Mouse (Mus musculus): ENCODE measurements around the gene Fip1l1. TPM values are rescaled to one million over a fixed set of nuclear protein-coding genes. Genes with fewer than 3 reads are reported as not detected.

Fip1l1 gene
- polyA plus RNA-seq, 1 experiment, result 37.9 TPM

DNA sequence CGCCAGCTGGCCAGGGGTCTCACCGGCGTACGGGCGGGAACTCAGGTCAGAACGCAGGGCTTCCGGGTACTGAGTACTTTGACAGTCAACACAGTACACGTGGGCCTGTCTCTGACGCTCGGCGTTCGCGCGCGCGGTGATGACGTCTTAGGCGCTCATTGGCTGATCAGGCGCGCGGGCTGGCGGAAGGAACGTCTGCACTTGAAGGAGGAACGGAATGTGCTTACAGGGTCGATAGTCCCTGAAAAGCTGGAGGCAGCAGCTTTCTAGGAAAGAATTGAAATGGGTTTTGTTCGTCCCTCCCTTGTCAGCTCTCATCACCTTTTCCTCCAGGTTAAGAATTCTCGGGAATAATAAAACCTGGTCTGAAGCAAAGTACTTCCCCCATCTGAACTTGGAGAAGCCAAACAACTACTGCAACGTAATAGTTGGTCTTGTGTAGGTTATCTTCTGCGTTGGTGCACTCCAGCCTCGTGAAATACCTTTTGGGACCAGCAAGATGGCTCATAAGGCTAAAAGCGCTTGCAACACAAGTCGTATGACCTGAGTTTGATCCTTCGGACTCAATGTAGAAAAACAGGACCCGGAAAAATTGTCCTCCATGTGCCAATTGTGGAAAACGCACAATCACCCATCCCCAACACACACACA, 3.5 kb upstream of the Fip1l1 start, which contains the start of gene Scfd2:
Scfd2 (minus strand) TSS at position 130 of the 651 bp plus-strand sequence.
- H3K36me3 ChIP-seq (ENCODE audit: control insufficient read depth, insufficient read depth), result no peaks in the 10 kb centered on the region
- H3ac ChIP-seq (ENCODE audit: control insufficient read depth, insufficient read length, low read depth), result peak within 1 kb of the TSS; percentile 75
- peaks cover 23% of the 10 kb centered on the region for H3K79me2 ChIP-seq (ENCODE audit: control insufficient read depth, insufficient read depth)
- peaks cover 10% of the 10 kb centered on the region for H3K79me3 ChIP-seq (ENCODE audit: low read depth)
- no peak for TF ChIP-seq MYOG (IDR thresholded peaks at IDR 0.05; ENCODE audit: control insufficient read depth, extremely low read depth, insufficient read length)
- TF ChIP-seq MAX (IDR thresholded peaks at IDR 0.05), result peak; percentile 99
- peak; percentile 58 for TF ChIP-seq USF1 (IDR thresholded peaks at IDR 0.05; ENCODE audit: low read depth)
- TF ChIP-seq CTCF (IDR thresholded peaks at IDR 0.05; ENCODE audit: control insufficient read depth, insufficient read depth, insufficient read length), result no peak
- no peaks in the 10 kb centered on the region for H3K27me3 ChIP-seq (ENCODE audit: control insufficient read depth, insufficient read depth, insufficient read length)
- H3K4me3 ChIP-seq (ENCODE audit: insufficient read depth, poor library complexity, severe bottlenecking), result peak within 1 kb of the TSS; percentile 76

DNA sequence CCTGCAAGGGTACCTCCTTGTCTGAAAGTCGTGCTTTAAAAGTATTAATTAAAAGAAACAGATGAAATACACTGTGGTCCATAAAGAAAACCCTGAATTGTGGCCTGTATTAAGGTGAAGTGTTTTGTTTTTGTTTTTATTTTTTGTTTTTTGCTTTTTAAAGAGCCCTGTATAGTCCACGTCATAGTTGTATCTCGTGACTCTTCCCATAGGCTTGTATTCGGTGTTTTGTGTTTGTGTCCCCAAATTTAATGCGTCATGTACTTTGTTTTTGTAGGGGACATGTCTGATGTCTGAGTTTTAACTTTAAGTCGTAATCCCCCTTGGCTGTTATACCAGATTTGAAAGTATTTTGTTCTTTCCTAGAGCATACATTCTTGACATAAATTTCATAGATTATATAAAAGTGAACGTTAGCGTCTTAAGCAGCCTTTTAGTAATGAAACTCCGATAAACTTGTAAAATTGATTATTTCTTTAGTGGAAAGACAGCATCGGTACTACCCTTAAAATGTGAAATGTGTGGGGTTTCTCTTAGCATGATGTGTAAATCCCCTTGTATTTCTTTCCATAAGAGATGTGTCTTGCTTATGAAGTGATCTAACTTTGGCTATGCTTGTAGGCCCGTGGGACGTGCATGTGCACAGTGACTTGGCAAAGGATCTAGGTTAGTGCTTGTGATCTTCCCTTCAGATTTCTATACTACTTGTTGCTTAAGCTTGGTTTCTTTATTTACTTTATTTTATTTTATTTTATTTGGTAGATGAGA, 1.1 kb downstream of the Fip1l1 start:
- Histone ChIP-seq H3ac (ENCODE audit: control insufficient read depth, insufficient read length, low read depth) (peak overlapping the region; percentile 97), H3K79me2 (ENCODE audit: control insufficient read depth, insufficient read depth) (peaks cover 62% of the 10 kb centered on the region), H3K36me3 (ENCODE audit: control insufficient read depth, insufficient read depth) (peaks cover 26% of the 10 kb centered on the region), H3K79me3 (ENCODE audit: low read depth) (peaks cover 48% of the 10 kb centered on the region), H3K27me3 (ENCODE audit: control insufficient read depth, insufficient read depth, insufficient read length) (no peaks in the 10 kb centered on the region), H3K4me3 (ENCODE audit: insufficient read depth, poor library complexity, severe bottlenecking) (peak overlapping the region; percentile 75)
- TF ChIP-seq MAX (IDR thresholded peaks at IDR 0.05) (no peak), CEBPB (IDR thresholded peaks at IDR 0.05; ENCODE audit: low read depth) (no peak), CTCF (IDR thresholded peaks at IDR 0.05; ENCODE audit: control insufficient read depth, insufficient read depth, insufficient read length) (no peak), FOSL1 (IDR thresholded peaks at IDR 0.05; ENCODE audit: insufficient read depth, low read length, poor library complexity, severe bottlenecking) (no peak), USF1 (IDR thresholded peaks at IDR 0.05; ENCODE audit: low read depth) (no peak), MYOG (IDR thresholded peaks at IDR 0.05; ENCODE audit: control insufficient read depth, extremely low read depth, insufficient read length) (no peak), MYOD1 (IDR thresholded peaks at IDR 0.05; ENCODE audit: control insufficient read depth, insufficient read length, low read depth) (no peak)

DNA sequence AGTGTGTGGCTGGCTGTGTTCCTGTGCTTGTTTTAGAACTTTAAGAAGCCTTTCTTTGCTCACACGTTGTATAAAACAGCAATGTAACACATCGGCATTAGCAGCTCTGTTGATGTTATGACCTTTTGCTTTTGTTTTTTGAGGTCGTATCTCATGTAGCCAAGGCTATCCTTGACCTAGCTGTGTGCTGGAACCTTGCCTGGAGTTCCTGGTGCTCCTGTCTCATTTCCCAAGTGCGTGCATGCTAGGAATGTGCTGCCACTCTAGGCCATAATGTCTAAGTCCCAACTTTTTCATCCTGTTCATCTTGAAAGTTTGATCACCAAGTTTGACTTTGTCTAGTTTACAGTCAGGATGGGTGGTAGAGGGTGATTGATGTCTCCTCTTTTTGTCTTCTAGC, 10.4 kb downstream of the Fip1l1 start:
- no peak overlapping the region for H3K4me3 ChIP-seq (ENCODE audit: insufficient read depth, poor library complexity, severe bottlenecking)
- TF ChIP-seq CEBPB (IDR thresholded peaks at IDR 0.05; ENCODE audit: low read depth), result no peak
- no peak for TF ChIP-seq MYOG (IDR thresholded peaks at IDR 0.05; ENCODE audit: control insufficient read depth, extremely low read depth, insufficient read length)
- TF ChIP-seq FOSL1 (IDR thresholded peaks at IDR 0.05; ENCODE audit: insufficient read depth, low read length, poor library complexity, severe bottlenecking), result no peak
- no peak for TF ChIP-seq MYOD1 (IDR thresholded peaks at IDR 0.05; ENCODE audit: control insufficient read depth, insufficient read length, low read depth)
- TF ChIP-seq USF1 (IDR thresholded peaks at IDR 0.05; ENCODE audit: low read depth), result no peak
- no peak for TF ChIP-seq MAX (IDR thresholded peaks at IDR 0.05)
- TF ChIP-seq CTCF (IDR thresholded peaks at IDR 0.05; ENCODE audit: control insufficient read depth, insufficient read depth, insufficient read length), result no peak
- H3ac ChIP-seq (ENCODE audit: control insufficient read depth, insufficient read length, low read depth), result no peak overlapping the region
- no peaks in the 10 kb centered on the region for H3K27me3 ChIP-seq (ENCODE audit: control insufficient read depth, insufficient read depth, insufficient read length)
- peaks cover 39% of the 10 kb centered on the region for H3K79me3 ChIP-seq (ENCODE audit: low read depth)
- H3K79me2 ChIP-seq (ENCODE audit: control insufficient read depth, insufficient read depth), result peaks cover 68% of the 10 kb centered on the region
- peaks cover 69% of the 10 kb centered on the region for H3K36me3 ChIP-seq (ENCODE audit: control insufficient read depth, insufficient read depth)

DNA sequence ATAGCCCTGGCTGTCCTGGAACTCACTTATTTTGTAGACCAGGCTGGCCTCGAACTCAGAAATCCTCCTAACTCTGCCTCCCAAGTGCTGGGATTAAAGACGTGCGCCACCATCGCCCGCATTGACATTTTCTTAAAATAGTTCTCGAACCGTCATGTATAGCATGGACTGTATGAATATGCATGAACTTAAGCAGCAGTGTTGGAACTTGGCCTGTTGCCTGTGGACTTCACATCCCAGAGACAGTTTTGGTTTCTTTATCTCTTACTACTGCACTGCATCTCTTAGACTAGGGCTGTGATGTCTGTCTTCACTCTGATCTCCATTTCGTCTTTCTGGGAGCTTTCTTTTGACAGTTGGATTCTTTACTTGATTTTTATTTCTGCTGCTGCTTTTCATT, 14.3 kb downstream of the Fip1l1 start:
- no peaks in the 10 kb centered on the region for H3K27me3 ChIP-seq (ENCODE audit: control insufficient read depth, insufficient read depth, insufficient read length)
- TF ChIP-seq FOSL1 (IDR thresholded peaks at IDR 0.05; ENCODE audit: insufficient read depth, low read length, poor library complexity, severe bottlenecking) (no peak), MYOG (IDR thresholded peaks at IDR 0.05; ENCODE audit: control insufficient read depth, extremely low read depth, insufficient read length) (no peak), USF1 (IDR thresholded peaks at IDR 0.05; ENCODE audit: low read depth) (no peak), MAX (IDR thresholded peaks at IDR 0.05) (no peak), CTCF (IDR thresholded peaks at IDR 0.05; ENCODE audit: control insufficient read depth, insufficient read depth, insufficient read length) (no peak), MYOD1 (IDR thresholded peaks at IDR 0.05; ENCODE audit: control insufficient read depth, insufficient read length, low read depth) (no peak), CEBPB (IDR thresholded peaks at IDR 0.05; ENCODE audit: low read depth) (no peak)
- H3K79me2 ChIP-seq (ENCODE audit: control insufficient read depth, insufficient read depth), result peaks cover 56% of the 10 kb centered on the region
- peaks cover 65% of the 10 kb centered on the region for H3K36me3 ChIP-seq (ENCODE audit: control insufficient read depth, insufficient read depth)
- H3K79me3 ChIP-seq (ENCODE audit: low read depth), result peaks cover 19% of the 10 kb centered on the region
- H3ac ChIP-seq (ENCODE audit: control insufficient read depth, insufficient read length, low read depth), result no peak overlapping the region
- H3K4me3 ChIP-seq (ENCODE audit: insufficient read depth, poor library complexity, severe bottlenecking), result no peak overlapping the region

DNA sequence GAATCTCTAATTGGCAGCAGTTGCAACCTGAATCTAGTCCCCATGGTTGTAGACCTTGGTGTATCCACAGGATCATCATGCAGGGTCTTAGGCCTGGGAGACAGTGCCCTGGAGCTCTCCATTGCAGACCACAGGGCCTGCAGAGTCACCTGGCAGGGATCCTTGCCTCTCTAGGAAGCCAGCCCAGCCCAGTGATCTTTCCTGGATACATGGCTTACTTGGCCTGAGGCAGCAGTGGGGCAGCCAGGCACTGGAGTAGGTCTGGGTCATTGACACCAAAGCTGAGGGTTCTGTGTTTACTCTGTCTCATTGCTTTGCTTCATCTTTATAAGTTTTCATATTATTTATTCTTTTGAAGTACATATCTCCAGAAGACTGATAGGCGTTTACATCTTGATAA, 25.9 kb downstream of the Fip1l1 start:
- TF ChIP-seq MYOG (IDR thresholded peaks at IDR 0.05; ENCODE audit: control insufficient read depth, extremely low read depth, insufficient read length) (no peak), CTCF (IDR thresholded peaks at IDR 0.05; ENCODE audit: control insufficient read depth, insufficient read depth, insufficient read length) (no peak), MYOD1 (IDR thresholded peaks at IDR 0.05; ENCODE audit: control insufficient read depth, insufficient read length, low read depth) (no peak), MAX (IDR thresholded peaks at IDR 0.05) (no peak), FOSL1 (IDR thresholded peaks at IDR 0.05; ENCODE audit: insufficient read depth, low read length, poor library complexity, severe bottlenecking) (no peak), CEBPB (IDR thresholded peaks at IDR 0.05; ENCODE audit: low read depth) (no peak), USF1 (IDR thresholded peaks at IDR 0.05; ENCODE audit: low read depth) (no peak)
- Histone ChIP-seq H3K79me2 (ENCODE audit: control insufficient read depth, insufficient read depth) (no peaks in the 10 kb centered on the region), H3K4me3 (ENCODE audit: insufficient read depth, poor library complexity, severe bottlenecking) (no peak overlapping the region), H3K27me3 (ENCODE audit: control insufficient read depth, insufficient read depth, insufficient read length) (no peaks in the 10 kb centered on the region), H3K36me3 (ENCODE audit: control insufficient read depth, insufficient read depth) (peaks cover 63% of the 10 kb centered on the region), H3K79me3 (ENCODE audit: low read depth) (peaks cover 5% of the 10 kb centered on the region), H3ac (ENCODE audit: control insufficient read depth, insufficient read length, low read depth) (no peak overlapping the region)

Measured in C2C12 (cell line).